24 mouse cellular contexts compared by ENCODE assay signal in genomic region chr5:24385887-24386550, GRCm38 (mm10). TPM values are rescaled to one million over a fixed set of nuclear protein-coding genes. Genes with fewer than 3 reads are reported as not detected.
DNase-seq lines count a peak whose midpoint lies in the region; ATAC-seq and TF ChIP-seq lines count a peak whose summit lies in the region.
"Had no signal": no experiment of that assay in that cellular context is flagged by ENCODE, and none has a peak within 500 bp of the region (broad histone marks: within the 10 kb centered on the region; RNA-seq: fewer than 3 reads in every experiment).

No protein-coding gene starts in this region.

- no peak; a peak in 1 of 4 replicates for TF ChIP-seq POLR2A in MEL (IDR thresholded peaks at IDR 0.05; ENCODE audit: control insufficient read depth in 1 of 2, insufficient read depth in 1 of 2, low read depth in 1 of 2, low read length in 2 of 2, poor library complexity in 1 of 2)

- H3K4me3 ChIP-seq in forebrain, embryonic 10.5 days = no peak overlapping the region
- no peak overlapping the region for H3K4me3 ChIP-seq in forebrain, embryonic 12.5 days (replicated peaks)
- no peak overlapping the region for H3K4me3 ChIP-seq in heart, embryonic 12.5 days
- H3K4me3 ChIP-seq in heart, embryonic 15.5 days = no peak overlapping the region
- H3K4me3 ChIP-seq in MEL (ENCODE audit: control insufficient read depth in 1 of 2, insufficient read depth in 1 of 2, low read depth in 2 of 2, low read length in 2 of 2) = no peak overlapping the region; a peak in 1 of 4 replicates
- H3K4me3 ChIP-seq: forebrain, embryonic 15.5 days; hindbrain, embryonic 12.5 days had no signal

- H3K79me2 ChIP-seq in MEL (ENCODE audit: control insufficient read depth, insufficient read depth, low read length, poor library complexity) = peaks cover 29% of the 10 kb centered on the region

- peaks cover 67% of the 10 kb centered on the region for H3K27me3 ChIP-seq in forebrain, embryonic 10.5 days (ENCODE audit: poor library complexity, severe bottlenecking)
- peaks cover 65% of the 10 kb centered on the region for H3K27me3 ChIP-seq in forebrain, embryonic 12.5 days
- H3K27me3 ChIP-seq in heart, embryonic 12.5 days (replicated peaks) = peaks cover 18% of the 10 kb centered on the region
- peaks cover 18% of the 10 kb centered on the region for H3K27me3 ChIP-seq in heart, embryonic 15.5 days
- H3K27me3 ChIP-seq in MEL (ENCODE audit: control insufficient read depth in 1 of 2, insufficient read depth in 2 of 2, low read length in 2 of 2) = no peaks in the 10 kb centered on the region
- H3K27me3 ChIP-seq: CH12.LX had no signal

- no peak for TF ChIP-seq CTCF in MEL (IDR thresholded peaks at IDR 0.05 in 2 of 3, conservative IDR thresholded peaks at IDR 0.05 in 1 of 3; ENCODE audit: control insufficient read depth in 1 of 3, insufficient read depth in 1 of 3, low read depth in 2 of 3, low read length in 3 of 3, poor library complexity in 1 of 3, severe bottlenecking in 1 of 3)

- WGBS in forebrain, embryonic 10.5 days = 79% methylated on average over 10 of the region's 10 CpGs
- 82% methylated on average over 10 of the region's 10 CpGs for WGBS in forebrain, embryonic 12.5 days
- WGBS in heart, embryonic 12.5 days = 72% methylated on average over 10 of the region's 10 CpGs
- 79% methylated on average over 10 of the region's 10 CpGs for WGBS in heart, embryonic 15.5 days

- no peak overlapping the region for H3K4me2 ChIP-seq in forebrain, embryonic 12.5 days
- 0 out of 2 replicates have a peak overlapping the region, but pooled peaks have one; percentile 2 for H3K4me2 ChIP-seq in heart, embryonic 12.5 days
- H3K4me2 ChIP-seq in heart, embryonic 15.5 days = no peak overlapping the region
- H3K4me2 ChIP-seq: forebrain, embryonic 15.5 days; hindbrain, embryonic 12.5 days had no signal

- peaks cover 65% of the 10 kb centered on the region for H3K4me1 ChIP-seq in forebrain, embryonic 10.5 days
- peaks cover 30% of the 10 kb centered on the region for H3K4me1 ChIP-seq in forebrain, embryonic 12.5 days
- peaks cover 62% of the 10 kb centered on the region for H3K4me1 ChIP-seq in heart, embryonic 12.5 days (replicated peaks)
- peaks cover 64% of the 10 kb centered on the region for H3K4me1 ChIP-seq in heart, embryonic 15.5 days (replicated peaks)
- peaks cover 18 to 60% of the 10 kb centered on the region in 2 experiments for H3K4me1 ChIP-seq in MEL (ENCODE audit: control insufficient read depth in 1 of 2, insufficient read depth in 2 of 2, low read length in 2 of 2)

- H3K9ac ChIP-seq in forebrain, embryonic 12.5 days = no peak overlapping the region
- no peak overlapping the region for H3K9ac ChIP-seq in heart, embryonic 12.5 days
- no peak overlapping the region for H3K9ac ChIP-seq in heart, embryonic 15.5 days
- peak overlapping the region; percentile 77 for H3K9ac ChIP-seq in MEL (ENCODE audit: control insufficient read depth, low read depth, low read length, poor library complexity, severe bottlenecking)
- H3K9ac ChIP-seq: forebrain, embryonic 15.5 days; hindbrain, embryonic 12.5 days; hindbrain, embryonic 15.5 days had no signal

- no peak for DNase-seq in forebrain, embryonic 10.5 days (ENCODE audit: extremely low spot score, low spot score)
- no peak for DNase-seq in heart, adult 9 months (ENCODE audit: low spot score in 2 of 2)
- DNase-seq in heart, adult 18-20 months = no peak
- no peak for DNase-seq in MEL (ENCODE audit: low read depth, low spot score)
- DNase-seq: adrenal gland, adult 2 months; adrenal gland, postnatal 14 days; B cell, adult 2 months; cerebellum, adult 11 months; cerebellum, adult 2 months; cerebellum, postnatal 14 days; gastrocnemius, postnatal 25 days; kidney, adult 2 months had no signal

- no peaks in the 10 kb centered on the region for H3K36me3 ChIP-seq in forebrain, embryonic 10.5 days (replicated peaks)
- H3K36me3 ChIP-seq in forebrain, embryonic 12.5 days (replicated peaks) = no peaks in the 10 kb centered on the region
- no peaks in the 10 kb centered on the region for H3K36me3 ChIP-seq in heart, embryonic 12.5 days
- no peaks in the 10 kb centered on the region for H3K36me3 ChIP-seq in heart, embryonic 15.5 days
- H3K36me3 ChIP-seq in MEL (ENCODE audit: control insufficient read depth in 1 of 2, insufficient read depth in 2 of 2, low read length in 2 of 2) = peaks cover 0 to 38% of the 10 kb centered on the region in 2 experiments; a peak in 2 of 4 replicates
- H3K36me3 ChIP-seq: forebrain, embryonic 15.5 days; G1E; hindbrain, embryonic 12.5 days; hindbrain, embryonic 15.5 days had no signal

- ATAC-seq in forebrain, embryonic 12.5 days (ENCODE audit: low FRiP score) = no peak
- ATAC-seq in heart, embryonic 12.5 days (ENCODE audit: insufficient number of reproducible peaks, low FRiP score) = no peak
- no peak for ATAC-seq in heart, embryonic 15.5 days (replicated peaks; ENCODE audit: insufficient number of reproducible peaks, insufficient read depth, low FRiP score, low read depth)
- ATAC-seq: forebrain, embryonic 15.5 days; intestine, postnatal 0 days had no signal

- no peak for TF ChIP-seq RAD21 in MEL (IDR thresholded peaks at IDR 0.05; ENCODE audit: low read depth, low read length)

- H3K9me3 ChIP-seq in forebrain, embryonic 10.5 days = no peaks in the 10 kb centered on the region
- no peaks in the 10 kb centered on the region for H3K9me3 ChIP-seq in forebrain, embryonic 12.5 days
- no peaks in the 10 kb centered on the region for H3K9me3 ChIP-seq in heart, embryonic 12.5 days (replicated peaks)
- no peaks in the 10 kb centered on the region for H3K9me3 ChIP-seq in heart, embryonic 15.5 days (replicated peaks)
- no peaks in the 10 kb centered on the region for H3K9me3 ChIP-seq in MEL (replicated peaks; ENCODE audit: insufficient read depth, low read length)
- H3K9me3 ChIP-seq: forebrain, embryonic 15.5 days; hindbrain, embryonic 12.5 days; hindbrain, embryonic 15.5 days had no signal

- 0 out of 2 replicates have a peak overlapping the region, but pooled peaks have one; percentile 15 for H3K27ac ChIP-seq in forebrain, embryonic 10.5 days
- no peak overlapping the region for H3K27ac ChIP-seq in forebrain, embryonic 12.5 days
- peak overlapping the region; percentile 6; the same call in 1 of the 2 replicates for H3K27ac ChIP-seq in heart, embryonic 12.5 days (ENCODE audit: poor library complexity, severe bottlenecking)
- H3K27ac ChIP-seq in heart, embryonic 15.5 days = peak overlapping the region; percentile 17; the same call in 1 of the 2 replicates
- H3K27ac ChIP-seq in MEL (ENCODE audit: control insufficient read depth, low read depth, low read length) = no peak overlapping the region
- H3K27ac ChIP-seq: forebrain, embryonic 15.5 days; hindbrain, embryonic 12.5 days; hindbrain, embryonic 15.5 days had no signal

- TF ChIP-seq EP300 in MEL (IDR thresholded peaks at IDR 0.05; ENCODE audit: low read depth in 1 of 2, low read length in 2 of 2) = no peak

RNA-seq across cellular contexts. Expression of gene Atg9b, which starts 5.9 kb away (rescaled TPM):
- polyA plus RNA-seq in forebrain, embryonic 10.5 days (2016; fragmentation: Nextera tagmentation; extraction: Ambion mirVana) = 0.99 and 1.3 TPM in 2 replicates
- 0.34 and 0.53 TPM in 2 replicates for polyA plus RNA-seq in forebrain, embryonic 12.5 days (2016; fragmentation: Nextera tagmentation; extraction: Ambion mirVana)
- polyA plus RNA-seq in heart, embryonic 12.5 days (2016; fragmentation: Nextera tagmentation; extraction: Ambion mirVana) = 1.4 and 2.6 TPM in 2 replicates
- polyA plus RNA-seq in heart, embryonic 15.5 days (2015; fragmentation: Nextera tagmentation; extraction: Ambion mirVana) = 0.81 and 1.6 TPM in 2 replicates
- total RNA-seq in heart, adult 18-20 months (2021) = 1 to 10 TPM in 1 of 2 experiments, under 1 TPM in 1; 0.75 to 1.4 TPM
- total RNA-seq in MEL (2012; rRNA removed) = 30.2 and 41.2 TPM in 2 replicates
- 10 to 100 TPM in 1 of 2 experiments, not detected in 1; 41.5 TPM for polyA plus RNA-seq in MEL (2012; ENCODE audit: insufficient read depth in 1 of 2, insufficient read length in 2 of 2, low read depth in 1 of 2, low replicate concordance in 2 of 2, missing spikeins in 1 of 2)

RNA-seq across cellular contexts. Expression of gene Abcb8, which starts 7.4 kb away (rescaled TPM):
- polyA plus RNA-seq in forebrain, embryonic 10.5 days (2016; fragmentation: Nextera tagmentation; extraction: Ambion mirVana) = 57.1 and 61.8 TPM in 2 replicates
- polyA plus RNA-seq in forebrain, embryonic 12.5 days (2016; fragmentation: Nextera tagmentation; extraction: Ambion mirVana) = 43.6 and 47.4 TPM in 2 replicates
- 52.7 and 57.4 TPM in 2 replicates for polyA plus RNA-seq in heart, embryonic 12.5 days (2016; fragmentation: Nextera tagmentation; extraction: Ambion mirVana)
- 54.4 and 70.1 TPM in 2 replicates for polyA plus RNA-seq in heart, embryonic 15.5 days (2015; fragmentation: Nextera tagmentation; extraction: Ambion mirVana)
- 10 to 100 TPM; 87.2 to 90.7 TPM for total RNA-seq in heart, adult 18-20 months (2021)
- 72.4 and 76.9 TPM in 2 replicates for total RNA-seq in MEL (2012; rRNA removed)
- 100 to 1,000 TPM in 1 of 2 experiments, not detected in 1; 124 TPM for polyA plus RNA-seq in MEL (2012; ENCODE audit: insufficient read depth in 1 of 2, insufficient read length in 2 of 2, low read depth in 1 of 2, low replicate concordance in 2 of 2, missing spikeins in 1 of 2)

RNA-seq across cellular contexts. Expression of gene Nos3, which starts 21.4 kb away (rescaled TPM):
- polyA plus RNA-seq in forebrain, embryonic 10.5 days (2016; fragmentation: Nextera tagmentation; extraction: Ambion mirVana) = 7.6 and 8.1 TPM in 2 replicates
- polyA plus RNA-seq in forebrain, embryonic 12.5 days (2016; fragmentation: Nextera tagmentation; extraction: Ambion mirVana) = 7.1 and 7.2 TPM in 2 replicates
- 45.9 and 46.9 TPM in 2 replicates for polyA plus RNA-seq in heart, embryonic 12.5 days (2016; fragmentation: Nextera tagmentation; extraction: Ambion mirVana)
- polyA plus RNA-seq in heart, embryonic 15.5 days (2015; fragmentation: Nextera tagmentation; extraction: Ambion mirVana) = 27.9 and 30.6 TPM in 2 replicates
- 10 to 100 TPM; 21.8 to 22.6 TPM for total RNA-seq in heart, adult 18-20 months (2021)
- total RNA-seq in MEL (2012; rRNA removed) = 2.0 and 3.9 TPM in 2 replicates
- polyA plus RNA-seq in MEL (2012; ENCODE audit: insufficient read depth in 1 of 2, insufficient read length in 2 of 2, low read depth in 1 of 2, low replicate concordance in 2 of 2, missing spikeins in 1 of 2) = 1 to 10 TPM in 1 of 2 experiments, not detected in 1; 6.2 TPM
- total RNA-seq: hematopoietic stem cell, adult 5-6 weeks had no signal

RNA-seq across cellular contexts. Expression of gene Asic3, which starts 27.2 kb away (rescaled TPM):
- polyA plus RNA-seq in forebrain, embryonic 10.5 days (2016; fragmentation: Nextera tagmentation; extraction: Ambion mirVana) = 0.20 TPM in 1 of 2 replicates, not detected in the other
- 0.20 and 0.37 TPM in 2 replicates for polyA plus RNA-seq in forebrain, embryonic 12.5 days (2016; fragmentation: Nextera tagmentation; extraction: Ambion mirVana)
- polyA plus RNA-seq in heart, embryonic 12.5 days (2016; fragmentation: Nextera tagmentation; extraction: Ambion mirVana) = 0.09 and 0.19 TPM in 2 replicates
- not detected in 2 replicates for polyA plus RNA-seq in heart, embryonic 15.5 days (2015; fragmentation: Nextera tagmentation; extraction: Ambion mirVana)
- not detected for total RNA-seq in heart, adult 18-20 months (2021)
- total RNA-seq in MEL (2012; rRNA removed) = 0.04 TPM in 1 of 2 replicates, not detected in the other
- under 1 TPM in 1 of 2 experiments, not detected in 1; 0.35 TPM for polyA plus RNA-seq in MEL (2012; ENCODE audit: insufficient read depth in 1 of 2, insufficient read length in 2 of 2, low read depth in 1 of 2, low replicate concordance in 2 of 2, missing spikeins in 1 of 2)
- total RNA-seq: adrenal gland, postnatal 14 days; hematopoietic stem cell, adult 5-6 weeks had no signal
- polyA plus RNA-seq: forebrain, embryonic 11.5 days; G1E; intestine, embryonic 14.5 days had no signal

RNA-seq across cellular contexts. Expression of gene Kcnh2, which starts 34.6 kb away (rescaled TPM):
- 17.8 and 21.3 TPM in 2 replicates for polyA plus RNA-seq in forebrain, embryonic 10.5 days (2016; fragmentation: Nextera tagmentation; extraction: Ambion mirVana)
- polyA plus RNA-seq in forebrain, embryonic 12.5 days (2016; fragmentation: Nextera tagmentation; extraction: Ambion mirVana) = 9.8 and 10.1 TPM in 2 replicates
- polyA plus RNA-seq in heart, embryonic 12.5 days (2016; fragmentation: Nextera tagmentation; extraction: Ambion mirVana) = 38.2 and 40.5 TPM in 2 replicates
- polyA plus RNA-seq in heart, embryonic 15.5 days (2015; fragmentation: Nextera tagmentation; extraction: Ambion mirVana) = 21.0 and 27.2 TPM in 2 replicates
- total RNA-seq in heart, adult 18-20 months (2021) = 10 to 100 TPM; 52.6 to 61.1 TPM
- 1.8 and 2.0 TPM in 2 replicates for total RNA-seq in MEL (2012; rRNA removed)
- polyA plus RNA-seq in MEL (2012; ENCODE audit: insufficient read depth in 1 of 2, insufficient read length in 2 of 2, low read depth in 1 of 2, low replicate concordance in 2 of 2, missing spikeins in 1 of 2) = 1 to 10 TPM in 1 of 2 experiments, not detected in 1; 6.8 TPM

Comparison
In these comparisons a context has a peak if more than half of its experiments do, and no peak if none do; other contexts are left out.
1. H3K27ac ChIP-seq: peak in forebrain, embryonic 10.5 days (single experiment), heart, embryonic 12.5 days (single experiment) and heart, embryonic 15.5 days (single experiment); none in forebrain, embryonic 12.5 days (single experiment) and MEL (single experiment).